Mouse (Mus musculus): ENCODE measurements at regions not wholly inside any gene's neighbourhood (a gene's known extent, or its start where the extent isn't known, plus 50 kb on each side); places are given as distances from the start of the nearest gene placed in this dataset.

- in situ Hi-C loops (cut with MboI, MseI) = no loop called here
Observed at GRCm38 (mm10) chr11:114335950-114336838, 269.3 kb upstream of the Sdk2 start.

- in situ Hi-C loops (cut with MboI, MseI) = no loop called here
Observed at GRCm38 (mm10) chr11:114331579-114332150, 264.8 kb upstream of the Sdk2 start.

GRCm38 (mm10) chr11:114330316-114330715 is 263.5 kb upstream of the Sdk2 start:
- in situ Hi-C loops (cut with MboI, MseI) = no loop called here

GRCm38 (mm10) chr11:114322627-114323026 is 255.8 kb upstream of the Sdk2 start:
- in situ Hi-C loops (cut with MboI, MseI) = no loop called here

GRCm38 (mm10) chr11:114321974-114322373 is 255.1 kb upstream of the Sdk2 start:
- in situ Hi-C loops (cut with MboI, MseI) = no loop called here

- in situ Hi-C loops (cut with MboI, MseI) = no loop called here
Observed at GRCm38 (mm10) chr11:114321527-114321926, 254.7 kb upstream of the Sdk2 start.

- in situ Hi-C loops (cut with MboI, MseI) = no loop called here
Observed at GRCm38 (mm10) chr11:114315274-114315673, 248.4 kb upstream of the Sdk2 start.

- in situ Hi-C loops (cut with MboI, MseI) = no loop called here
Observed at GRCm38 (mm10) chr11:114313652-114314051, 246.8 kb upstream of the Sdk2 start.

GRCm38 (mm10) chr11:114311640-114312039 is 244.8 kb upstream of the Sdk2 start:
- in situ Hi-C loops (cut with MboI, MseI) = no loop called here

GRCm38 (mm10) chr11:114303636-114304354 is 236.9 kb upstream of the Sdk2 start:
- in situ Hi-C loops (cut with MboI, MseI) = no loop called here

GRCm38 (mm10) chr11:114300611-114301319 is 233.9 kb upstream of the Sdk2 start:
- in situ Hi-C loops (cut with MboI, MseI) = no loop called here

- in situ Hi-C loops (cut with MboI, MseI) = no loop called here
Observed at GRCm38 (mm10) chr11:114296816-114297334, 230.0 kb upstream of the Sdk2 start.

GRCm38 (mm10) chr11:114294511-114295250 is 227.8 kb upstream of the Sdk2 start:
- in situ Hi-C loops (cut with MboI, MseI) = no loop called here

- in situ Hi-C loops (cut with MboI, MseI) = no loop called here
Observed at GRCm38 (mm10) chr11:114291258-114291657, 224.4 kb upstream of the Sdk2 start.

- in situ Hi-C loops (cut with MboI, MseI) = loop anchor here in 1 of 2 experiments (10.0 kb wide), 1 partner anchor 1545 kb away; no protein-coding TSS in a partner anchor
Observed at GRCm38 (mm10) chr11:114289946-114290345, 223.1 kb upstream of the Sdk2 start.

GRCm38 (mm10) chr11:114284820-114285666 is 218.2 kb upstream of the Sdk2 start:
- in situ Hi-C loops (cut with MboI, MseI) = loop anchor here in 1 of 2 experiments (10.0 kb wide), 1 partner anchor 1550 kb away; no protein-coding TSS in a partner anchor

- in situ Hi-C loops (cut with MboI, MseI) = loop anchor here in 1 of 2 experiments (10.0 kb wide), 1 partner anchor 1552 kb away; no protein-coding TSS in a partner anchor
Observed at GRCm38 (mm10) chr11:114283208-114283607, 216.4 kb upstream of the Sdk2 start.

- in situ Hi-C loops (cut with MboI, MseI) = loop anchor here in 1 of 2 experiments (10.0 kb wide), 1 partner anchor 1552 kb away; no protein-coding TSS in a partner anchor
Observed at GRCm38 (mm10) chr11:114282566-114282965, 215.7 kb upstream of the Sdk2 start.

- in situ Hi-C loops (cut with MboI, MseI) = loop anchor here in 1 of 2 experiments (10.0 kb wide), 1 partner anchor 1553 kb away; no protein-coding TSS in a partner anchor
Observed at GRCm38 (mm10) chr11:114281846-114282245, 215.0 kb upstream of the Sdk2 start.
